Mouse (Mus musculus) kidney, embryonic 16.5 days (tissue): ENCODE results near the gene Hcst. TPM values are rescaled to one million over a fixed set of nuclear protein-coding genes. Genes with fewer than 3 reads are reported as not detected.

Source experiments
- ATAC-seq: fragments of 200-750 bp; cut with Nextera tagmentation; 2 replicates; pipeline ENCODE4 v1.8.0; 2017; ENCODE audit warnings: moderate TSS enrichment; ENCODE audit not compliant: low FRiP score, low TSS enrichment
- H3K27ac ChIP-seq: fragments of 300-500 bp; sonication (generic); 2 replicates; pipeline ENCODE4 v1.5.1; 2014; ENCODE audit warnings: low read length
- H3K27me3 ChIP-seq: fragments of 300-500 bp; sonication (generic); 2 replicates; pipeline ENCODE4 v1.6.1; 2014; ENCODE audit warnings: low read length, control low read depth, mixed read lengths; ENCODE audit not compliant: insufficient read depth
- H3K36me3 ChIP-seq: fragments of 300-500 bp; sonication (generic); 2 replicates; pipeline ENCODE4 v1.6.1; 2014; ENCODE audit warnings: low read length, control low read depth, mixed read lengths; ENCODE audit not compliant: insufficient read depth
- H3K4me1 ChIP-seq: fragments of 300-500 bp; sonication (generic); 2 replicates; pipeline ENCODE4 v1.6.1; 2014; ENCODE audit warnings: low read length, control low read depth, mixed read lengths; ENCODE audit not compliant: insufficient read depth
- H3K4me2 ChIP-seq: fragments of 300-500 bp; sonication (generic); replicated peaks from 2 replicates; pipeline ENCODE4 v1.6.1; 2014; ENCODE audit warnings: low read depth, low read length
- H3K4me3 ChIP-seq: fragments of 300-500 bp; sonication (generic); 2 replicates; pipeline ENCODE4 v1.5.1; 2014; ENCODE audit warnings: mild to moderate bottlenecking, low read length
- H3K9ac ChIP-seq: fragments of 300-500 bp; sonication (generic); replicated peaks from 2 replicates; pipeline ENCODE4 v1.6.1; 2014; ENCODE audit warnings: low read length
- H3K9me3 ChIP-seq: fragments of 300-500 bp; sonication (generic); 2 replicates; pipeline ENCODE4 v1.6.1; 2016; ENCODE audit warnings: low read length, control low read depth
- WGBS: fragments of 180-500 bp; shearing (Covaris S2); extraction: QIAGEN DNeasy Blood & Tissue Kit; methylation state at CpG from one replicate; pipeline ENCODE4 v1.1.7; 2014; 5-methylcytosine and 5-hydroxymethylcytosine counted together
- polyA plus RNA-seq: library from polyadenylated mRNA; unstranded; fragments of >200 nt; fragmentation: Nextera tagmentation; extraction: Ambion mirVana; gene quantifications from 2 replicates; pipeline ENCODE4 v1.2.1, GENCODE M21; 2015

Hcst gene
- polyA plus RNA-seq, 1 experiment from 2014 or later, result 0.84 TPM

- no peak overlapping the region for H3K4me3 ChIP-seq
- H3K9ac ChIP-seq, result no peak overlapping the region
- 46% methylated on average over 9 of the region's 9 CpGs for WGBS
- no peaks in the 10 kb centered on the region for H3K4me1 ChIP-seq
- H3K27ac ChIP-seq, result no peak overlapping the region
- H3K27me3 ChIP-seq, result peaks cover 15% of the 10 kb centered on the region
- H3K4me2 ChIP-seq, result no peak overlapping the region
- H3K9me3 ChIP-seq, result no peaks in the 10 kb centered on the region
- H3K36me3 ChIP-seq, result no peaks in the 10 kb centered on the region
- ATAC-seq, result no peak
Measured at GRCm38 (mm10) chr7:30435156-30435555, 15.5 kb upstream of the Hcst start.

- H3K27me3 ChIP-seq, result peaks cover 15% of the 10 kb centered on the region
- H3K36me3 ChIP-seq, result no peaks in the 10 kb centered on the region
- H3K4me3 ChIP-seq, result no peak overlapping the region
- no peaks in the 10 kb centered on the region for H3K9me3 ChIP-seq
- H3K27ac ChIP-seq, result no peak overlapping the region
- no peak overlapping the region for H3K9ac ChIP-seq
- no peak for ATAC-seq
- WGBS, result 74% methylated on average over 10 of the region's 10 CpGs
- H3K4me2 ChIP-seq, result no peak overlapping the region
- no peaks in the 10 kb centered on the region for H3K4me1 ChIP-seq
Measured at GRCm38 (mm10) chr7:30434701-30435100, 15.0 kb upstream of the Hcst start.

- Histone ChIP-seq H3K9ac (no peak overlapping the region), H3K27ac (no peak overlapping the region), H3K4me1 (no peaks in the 10 kb centered on the region), H3K4me2 (no peak overlapping the region), H3K4me3 (no peak overlapping the region), H3K27me3 (peaks cover 15% of the 10 kb centered on the region), H3K36me3 (no peaks in the 10 kb centered on the region), H3K9me3 (no peaks in the 10 kb centered on the region)
- ATAC-seq, result no peak
- WGBS, result 2% methylated on average over 10 of the region's 10 CpGs
Measured at GRCm38 (mm10) chr7:30434238-30434637, 14.6 kb upstream of the Hcst start.

- H3K9ac ChIP-seq, result no peak overlapping the region
- no peak overlapping the region for H3K4me3 ChIP-seq
- H3K27me3 ChIP-seq, result peaks cover 13% of the 10 kb centered on the region
- no peak overlapping the region for H3K27ac ChIP-seq
- no peaks in the 10 kb centered on the region for H3K36me3 ChIP-seq
- WGBS, result 20% methylated on average over 3 of the region's 3 CpGs
- ATAC-seq, result peak; percentile 49; the same call in 1 of the 2 replicates
- no peaks in the 10 kb centered on the region for H3K4me1 ChIP-seq
- H3K4me2 ChIP-seq, result no peak overlapping the region
- no peaks in the 10 kb centered on the region for H3K9me3 ChIP-seq
Measured at GRCm38 (mm10) chr7:30431793-30432192, 12.1 kb upstream of the Hcst start.

GRCm38 (mm10) chr7:30430191-30430590 is 10.5 kb upstream of the Hcst start:
- H3K27me3 ChIP-seq, result no peaks in the 10 kb centered on the region
- H3K27ac ChIP-seq, result no peak overlapping the region
- ATAC-seq, result no peak
- H3K9ac ChIP-seq, result no peak overlapping the region
- 44% methylated on average over 2 of the region's 2 CpGs for WGBS
- H3K4me3 ChIP-seq, result no peak overlapping the region
- no peaks in the 10 kb centered on the region for H3K9me3 ChIP-seq
- H3K4me2 ChIP-seq, result no peak overlapping the region
- H3K36me3 ChIP-seq, result peaks cover 3% of the 10 kb centered on the region; the same call in 1 of the 2 replicates
- H3K4me1 ChIP-seq, result no peaks in the 10 kb centered on the region

GRCm38 (mm10) chr7:30429327-30429726 is 9.7 kb upstream of the Hcst start:
- Histone ChIP-seq H3K9me3 (no peaks in the 10 kb centered on the region), H3K9ac (no peak overlapping the region), H3K27me3 (no peaks in the 10 kb centered on the region), H3K27ac (no peak overlapping the region), H3K4me1 (no peaks in the 10 kb centered on the region), H3K4me3 (no peak overlapping the region), H3K4me2 (no peak overlapping the region), H3K36me3 (peaks cover 3% of the 10 kb centered on the region; the same call in 1 of the 2 replicates)
- ATAC-seq, result no peak

- Histone ChIP-seq H3K4me1 (peaks cover 17% of the 10 kb centered on the region), H3K4me3 (peak overlapping the region; percentile 58), H3K9me3 (peaks cover 8% of the 10 kb centered on the region; the same call in 1 of the 2 replicates), H3K9ac (peak overlapping the region; percentile 73), H3K36me3 (peaks cover 3% of the 10 kb centered on the region; the same call in 1 of the 2 replicates), H3K27me3 (no peaks in the 10 kb centered on the region), H3K27ac (peak overlapping the region; percentile 61; the same call in 1 of the 2 replicates), H3K4me2 (peak overlapping the region; percentile 96)
- WGBS, result 45% methylated on average over 23 of the region's 23 CpGs
- no peak for ATAC-seq
Measured at GRCm38 (mm10) chr7:30423071-30423641, 3.5 kb upstream of the Hcst start.

- WGBS, result 11% methylated on average over 9 of the region's 9 CpGs
- ATAC-seq, result no peak
- no peaks in the 10 kb centered on the region for H3K27me3 ChIP-seq
- peak overlapping the region; percentile 61; the same call in 1 of the 2 replicates for H3K27ac ChIP-seq
- H3K9me3 ChIP-seq, result peaks cover 8% of the 10 kb centered on the region; the same call in 1 of the 2 replicates
- H3K4me2 ChIP-seq, result peak overlapping the region; percentile 96
- H3K9ac ChIP-seq, result peak overlapping the region; percentile 73
- peak overlapping the region; percentile 58 for H3K4me3 ChIP-seq
- peaks cover 3% of the 10 kb centered on the region; the same call in 1 of the 2 replicates for H3K36me3 ChIP-seq
- peaks cover 17% of the 10 kb centered on the region for H3K4me1 ChIP-seq
Measured at GRCm38 (mm10) chr7:30422560-30422959, 2.9 kb upstream of the Hcst start.

GRCm38 (mm10) chr7:30421890-30422435 is 2.3 kb upstream of the Hcst start:
- H3K4me2 ChIP-seq, result peak overlapping the region; percentile 96
- peak overlapping the region; percentile 73 for H3K9ac ChIP-seq
- peaks cover 3% of the 10 kb centered on the region; the same call in 1 of the 2 replicates for H3K36me3 ChIP-seq
- peak; percentile 73 for ATAC-seq
- 0% methylated on average over 44 of the region's 45 CpGs for WGBS
- peaks cover 17% of the 10 kb centered on the region for H3K4me1 ChIP-seq
- peaks cover 8% of the 10 kb centered on the region; the same call in 1 of the 2 replicates for H3K9me3 ChIP-seq
- H3K27ac ChIP-seq, result peak overlapping the region; percentile 63; the same call in 1 of the 2 replicates
- H3K27me3 ChIP-seq, result no peaks in the 10 kb centered on the region
- peak overlapping the region; percentile 58 for H3K4me3 ChIP-seq
